10 mouse cellular contexts compared by ENCODE assay signal in the genomic region with DNA sequence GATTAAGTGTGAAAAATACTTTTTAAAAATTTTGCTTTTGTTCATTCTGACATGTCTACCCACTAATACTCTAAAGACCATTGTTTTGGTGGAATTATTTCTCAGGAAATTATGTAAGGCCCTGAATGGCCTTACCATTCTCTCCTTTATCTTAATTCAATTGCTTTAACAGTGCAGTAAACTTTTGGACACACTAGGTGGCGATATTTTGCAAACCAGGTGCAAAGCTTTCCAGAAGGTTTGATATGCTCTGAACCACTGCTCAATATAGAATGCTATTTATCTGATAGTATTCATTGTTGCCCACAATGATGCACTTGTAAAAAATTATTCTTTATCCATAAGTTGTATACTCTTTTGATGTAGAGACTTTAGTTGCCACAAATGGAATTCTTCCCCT. TPM values are rescaled to one million over a fixed set of nuclear protein-coding genes. Genes with fewer than 3 reads are reported as not detected.
DNase-seq lines count a peak whose midpoint lies in the region; TF ChIP-seq lines count a peak whose summit lies in the region.
"Had no signal": no experiment of that assay in that cellular context is flagged by ENCODE, and none has a peak within 500 bp of the region (broad histone marks: within the 10 kb centered on the region; RNA-seq: fewer than 3 reads in every experiment).

No protein-coding gene starts in this region.

- TF ChIP-seq EP300 in MEL (IDR thresholded peaks at IDR 0.05; ENCODE audit: low read depth in 1 of 2, low read length in 2 of 2), result no peak

- H3K27me3 ChIP-seq in MEL (ENCODE audit: control insufficient read depth in 1 of 2, insufficient read depth in 2 of 2, low read length in 2 of 2), result no peaks in the 10 kb centered on the region
- H3K27me3 ChIP-seq: lung, embryonic 15.5 days had no signal

- peak; percentile 59 for TF ChIP-seq CTCF in left cerebral cortex, adult 2 months (IDR thresholded peaks at IDR 0.05)
- peak; percentile 7 to 50 (median 34); a peak in 5 of 6 replicates for TF ChIP-seq CTCF in MEL (IDR thresholded peaks at IDR 0.05 in 2 of 3, conservative IDR thresholded peaks at IDR 0.05 in 1 of 3; ENCODE audit: control insufficient read depth in 1 of 3, insufficient read depth in 1 of 3, low read depth in 2 of 3, low read length in 3 of 3, poor library complexity in 1 of 3, severe bottlenecking in 1 of 3)

- no peaks in the 10 kb centered on the region for H3K79me2 ChIP-seq in MEL (ENCODE audit: control insufficient read depth, insufficient read depth, low read length, poor library complexity)

- no peaks in the 10 kb centered on the region for H3K9me3 ChIP-seq in MEL (replicated peaks; ENCODE audit: insufficient read depth, low read length)
- H3K9me3 ChIP-seq: G1E; lung, embryonic 15.5 days had no signal

- peak; percentile 33 to 43 for DNase-seq in cerebellum, postnatal 10 days
- no peak for DNase-seq in cerebellum, adult 8-10 months
- DNase-seq in left cerebral cortex, adult 2 months (ENCODE audit: extremely low spot score in 1 of 2, low spot score in 2 of 2), result no peak
- no peak for DNase-seq in left cerebral cortex, postnatal 10 days (ENCODE audit: extremely low spot score in 1 of 2, low spot score in 2 of 2)
- peak; percentile 33 for DNase-seq in MEL (ENCODE audit: low read depth, low spot score)
- DNase-seq in kidney, postnatal 36 days, result peak; percentile 13 to 24
- no peak for DNase-seq in right cerebral cortex, postnatal 10 days (ENCODE audit: low spot score in 2 of 2)
- no peak for DNase-seq in spleen, adult 18-20 months

- H3K9ac ChIP-seq in MEL (ENCODE audit: control insufficient read depth, low read depth, low read length, poor library complexity, severe bottlenecking), result no peak overlapping the region
- H3K9ac ChIP-seq: lung, embryonic 15.5 days had no signal

- TF ChIP-seq POLR2A in MEL (IDR thresholded peaks at IDR 0.05; ENCODE audit: control insufficient read depth in 1 of 2, insufficient read depth in 1 of 2, low read depth in 1 of 2, low read length in 2 of 2, poor library complexity in 1 of 2), result no peak

- no peaks in the 10 kb centered on the region for H3K4me1 ChIP-seq in MEL (ENCODE audit: control insufficient read depth in 1 of 2, insufficient read depth in 2 of 2, low read length in 2 of 2)
- H3K4me1 ChIP-seq: lung, embryonic 15.5 days had no signal

- peak; percentile 28 for TF ChIP-seq RAD21 in MEL (IDR thresholded peaks at IDR 0.05; ENCODE audit: low read depth, low read length)

- intact Hi-C loops in left cerebral cortex, adult 2 months (cut with DNase I), result loop anchor here (2.0 kb wide), 1 partner anchor 73 kb away; no protein-coding TSS in a partner anchor
- intact Hi-C loops in left cerebral cortex, postnatal 10 days (cut with DNase I), result loop anchor here (5.0 kb wide), 1 partner anchor 71 kb away; no protein-coding TSS in a partner anchor

- no peak overlapping the region for H3K4me3 ChIP-seq in left cerebral cortex, adult 2 months
- H3K4me3 ChIP-seq in MEL (ENCODE audit: control insufficient read depth in 1 of 2, insufficient read depth in 1 of 2, low read depth in 2 of 2, low read length in 2 of 2), result no peak overlapping the region
- H3K4me3 ChIP-seq: lung, embryonic 15.5 days had no signal

- no peaks in the 10 kb centered on the region for H3K36me3 ChIP-seq in MEL (ENCODE audit: control insufficient read depth in 1 of 2, insufficient read depth in 2 of 2, low read length in 2 of 2)
- H3K36me3 ChIP-seq: G1E; lung, embryonic 15.5 days had no signal

- no peak overlapping the region for H3K27ac ChIP-seq in left cerebral cortex, adult 2 months
- H3K27ac ChIP-seq in MEL (ENCODE audit: control insufficient read depth, low read depth, low read length), result no peak overlapping the region
- H3K27ac ChIP-seq: lung, embryonic 15.5 days had no signal

TF ChIP-seq in MEL, 35 proteins besides CTCF, POLR2A, EP300 and RAD21:
- TF ChIP-seq POLR2AphosphoS5 (IDR thresholded peaks at IDR 0.05; ENCODE audit: borderline replicate concordance, low read depth, low read length), result no peak
- TF ChIP-seq SMC3 (IDR thresholded peaks at IDR 0.05; ENCODE audit: low read depth, low read length), result peak; percentile 47

RNA-seq across cellular contexts. Expression of a gene that starts 59.9 kb away (rescaled TPM):
- 1 to 10 TPM; 2.1 to 3.2 TPM for total RNA-seq in left cerebral cortex, adult 2 months (2021)
- total RNA-seq in left cerebral cortex, postnatal 10 days (2021), result 1 to 10 TPM; 3.4 to 4.1 TPM
- total RNA-seq in MEL (2012; rRNA removed), result not detected in 2 replicates
- polyA plus RNA-seq in MEL (2012; ENCODE audit: insufficient read depth in 1 of 2, insufficient read length in 2 of 2, low read depth in 1 of 2, low replicate concordance in 2 of 2, missing spikeins in 1 of 2), result not detected
- polyA plus RNA-seq: G1E had no signal

Comparison
In these comparisons a context has a peak if more than half of its experiments do, and no peak if none do; other contexts are left out.
1. DNase-seq: peak in cerebellum, postnatal 10 days (2 of 2), MEL (single experiment) and kidney, postnatal 36 days (2 of 2); none in cerebellum, adult 8-10 months (single experiment), left cerebral cortex, adult 2 months (0 of 2), left cerebral cortex, postnatal 10 days (0 of 2), right cerebral cortex, postnatal 10 days (0 of 2) and spleen, adult 18-20 months (0 of 2).